Mouse (Mus musculus) mature B cell (primary cell): Measurements from ENCODE around the gene Ptpra.

Experiments used
- in situ Hi-C: fragments of 300-500 bp; cut with MboI; formaldehyde crosslinking; loops from 2 replicates; pipeline ENCODE4 v1.14.3; 2019

Ptpra gene

GRCm38 (mm10) chr2:130449794-130450433 is at the start of gene Ptpra:
Gene Ptpra (plus strand): TSS chr2:130450278.
- in situ Hi-C loops = no loop called here

- in situ Hi-C loops = no loop called here
These were observed 48.2 kb upstream of the Ptpra start for GRCm38 (mm10) chr2:130401891-130402290.

GRCm38 (mm10) chr2:130404939-130405338 is 45.1 kb upstream of the Ptpra start, which contains the start of the genes Gm28372 and 1700020A23Rik:
Gene Gm28372 (plus strand): TSS chr2:130405239.
Gene 1700020A23Rik (plus strand): TSS chr2:130405259.
- in situ Hi-C loops = no loop called here

DNA sequence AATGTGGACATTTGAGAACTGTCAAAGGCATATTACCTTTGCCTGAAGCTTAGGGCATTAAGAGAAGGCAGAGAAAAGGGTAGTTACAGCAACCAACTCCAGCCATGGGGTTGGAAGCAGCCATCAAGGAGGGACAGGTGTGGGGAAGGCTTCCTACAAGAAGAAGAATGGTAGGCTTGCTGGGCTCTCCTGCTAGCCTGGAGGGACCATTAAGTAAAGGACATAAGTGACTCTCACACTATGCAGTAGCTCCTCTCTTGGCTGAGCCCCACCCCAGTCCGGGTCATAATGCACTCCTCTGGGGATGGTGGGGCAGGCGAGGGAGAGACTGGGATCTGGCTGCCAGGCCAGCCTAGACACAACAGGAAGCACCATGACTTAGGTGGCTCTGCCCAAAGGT is 43.9 kb upstream of the Ptpra start, which contains the start of gene Tmem239:
Gene Tmem239, plus strand, starts transcription at position 301 of the 400 bp plus-strand sequence.
- in situ Hi-C loops = no loop called here

GRCm38 (mm10) chr2:130408194-130408593 is 41.9 kb upstream of the Ptpra start:
- in situ Hi-C loops = no loop called here

GRCm38 (mm10) chr2:130411558-130412495 is 38.3 kb upstream of the Ptpra start:
- in situ Hi-C loops = loop anchor here (10.0 kb wide), 1 partner anchor 127 kb away; the partner anchor contains the start of gene Idh3b

- in situ Hi-C loops = loop anchor here (10.0 kb wide), 1 partner anchor 128 kb away; the partner anchor contains the start of gene Idh3b
These were observed 37.3 kb upstream of the Ptpra start for GRCm38 (mm10) chr2:130412775-130413174.

DNA sequence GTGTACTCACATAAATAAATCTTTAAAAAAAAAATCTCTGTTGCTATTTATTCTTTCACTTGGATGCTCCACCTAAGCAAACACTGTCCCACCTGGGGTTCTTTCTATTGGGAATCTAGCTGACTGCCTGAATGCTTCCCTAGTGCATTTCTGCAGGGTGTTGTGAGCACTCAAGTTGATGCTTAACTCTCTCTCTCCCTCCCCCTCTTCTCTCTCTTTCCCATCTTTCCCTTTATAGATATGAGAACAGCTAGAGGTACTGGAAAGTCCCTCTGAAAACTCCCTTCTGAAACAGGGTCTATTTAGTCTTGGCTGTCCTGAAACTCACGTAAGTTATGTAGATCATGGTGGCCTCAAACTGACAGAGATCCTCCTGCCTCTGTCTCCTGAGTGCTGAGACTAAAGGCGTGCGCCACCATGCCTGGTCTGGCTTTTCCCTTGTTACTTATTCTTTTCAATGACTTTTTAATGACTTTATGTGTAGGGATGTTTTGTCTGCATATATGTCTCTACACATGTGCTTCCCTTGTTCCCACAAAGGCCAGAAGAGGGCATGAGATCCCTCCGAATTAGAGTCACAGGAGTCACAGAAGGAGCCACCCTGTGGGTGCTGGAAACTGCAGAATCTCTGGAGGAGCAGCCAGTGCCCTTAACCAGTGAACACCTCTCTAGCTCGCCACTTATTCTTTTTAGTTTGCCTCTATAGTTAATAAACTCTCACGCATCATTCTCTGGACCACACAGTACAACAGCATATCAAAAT is 35.8 kb upstream of the Ptpra start:
- in situ Hi-C loops = loop anchor here (10.0 kb wide), 1 partner anchor 129 kb away; the partner anchor contains the start of gene Idh3b

GRCm38 (mm10) chr2:130421781-130422620 is 28.1 kb upstream of the Ptpra start:
- in situ Hi-C loops = no loop called here

GRCm38 (mm10) chr2:130423397-130424125 is 26.5 kb upstream of the Ptpra start:
- in situ Hi-C loops = no loop called here

- in situ Hi-C loops = no loop called here
These were observed 25.8 kb upstream of the Ptpra start, which contains the start of the genes Vps16 and Pced1a for GRCm38 (mm10) chr2:130424126-130424853. Gene Vps16 (plus strand): TSS chr2:130424339. Gene Pced1a (minus strand): TSS chr2:130424701.

DNA sequence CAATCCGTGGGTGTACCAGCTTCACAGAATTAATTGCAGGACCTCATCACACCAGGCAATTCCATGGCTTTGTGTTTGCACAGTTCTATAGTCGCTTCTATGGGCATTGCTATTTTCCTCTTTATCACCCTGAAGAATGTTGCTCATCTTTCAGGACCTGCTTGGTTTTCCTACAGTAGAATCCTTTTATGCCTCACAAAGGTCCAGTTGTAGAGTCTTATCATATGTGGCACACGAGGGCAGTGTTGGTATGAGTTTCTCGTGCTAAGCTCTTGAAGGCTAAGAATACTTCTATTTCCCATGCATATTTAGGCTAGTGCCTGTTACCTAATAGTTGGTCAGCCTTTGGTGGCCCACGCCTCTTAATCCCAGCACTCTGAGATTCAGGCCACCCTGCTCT is 25.0 kb upstream of the Ptpra start:
- in situ Hi-C loops = no loop called here

- in situ Hi-C loops = no loop called here
These were observed 20.2 kb upstream of the Ptpra start for GRCm38 (mm10) chr2:130429851-130430250.

- in situ Hi-C loops = no loop called here
These were observed 19.6 kb upstream of the Ptpra start for GRCm38 (mm10) chr2:130430484-130430883.

GRCm38 (mm10) chr2:130432157-130432556 is 17.9 kb upstream of the Ptpra start:
- in situ Hi-C loops = no loop called here

DNA sequence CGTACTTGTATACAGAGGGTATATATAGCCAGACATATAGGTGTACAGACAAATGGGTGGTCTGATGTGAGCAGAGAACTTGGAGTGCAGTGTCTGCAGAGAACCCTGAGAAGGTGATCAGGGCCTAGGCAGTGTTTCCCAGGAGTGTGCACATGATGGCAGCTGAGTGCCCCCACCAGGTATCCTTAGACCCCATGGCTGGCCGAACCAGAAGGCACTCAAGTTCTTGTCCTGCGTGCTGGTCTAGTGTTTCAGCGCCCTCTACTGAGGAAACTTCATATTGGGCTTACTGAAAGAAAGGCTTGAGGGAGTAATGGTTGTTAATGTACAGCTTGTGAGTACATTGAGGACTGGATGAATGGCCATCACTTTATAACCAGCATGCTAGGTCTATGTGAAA is 16.9 kb upstream of the Ptpra start:
- in situ Hi-C loops = no loop called here

DNA sequence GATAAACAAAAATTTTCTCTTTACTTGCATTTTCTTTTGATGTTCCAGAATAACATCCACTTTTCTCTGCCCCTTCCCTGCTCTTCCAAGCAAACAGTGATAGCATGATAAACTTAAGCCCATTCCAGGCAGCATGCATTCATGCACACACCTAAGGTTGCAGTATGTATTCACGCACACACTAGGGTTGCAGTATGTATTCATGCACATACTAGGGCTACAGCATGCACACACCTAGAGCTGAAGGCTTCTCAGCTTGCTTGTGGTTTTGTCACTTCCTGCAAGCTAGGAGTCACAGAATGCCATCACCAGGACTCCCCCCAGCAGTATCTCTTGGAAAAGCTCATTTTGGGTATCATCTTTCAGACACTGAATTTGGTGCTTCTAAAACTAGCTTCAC is 13.3 kb upstream of the Ptpra start:
- in situ Hi-C loops = no loop called here

DNA sequence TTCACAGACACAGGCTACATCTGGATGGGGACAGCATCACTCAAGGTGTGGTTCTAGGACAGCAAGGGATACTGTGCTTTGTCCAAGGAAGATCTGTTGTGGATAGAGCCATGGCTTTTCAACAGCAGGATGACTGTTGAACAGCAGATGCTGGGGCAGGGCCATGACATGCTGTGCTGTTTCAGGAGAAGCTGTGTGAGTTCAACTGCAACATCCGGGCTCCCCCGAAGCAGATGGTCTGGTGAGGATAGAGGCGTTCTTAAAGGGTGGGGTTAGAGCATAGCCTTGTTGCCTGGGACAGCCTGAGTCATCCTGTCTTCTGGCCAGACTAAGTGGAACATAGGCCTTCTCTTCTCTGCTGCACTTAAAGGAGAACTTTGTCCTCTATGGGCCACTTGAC is 11.2 kb upstream of the Ptpra start:
- in situ Hi-C loops = no loop called here

DNA sequence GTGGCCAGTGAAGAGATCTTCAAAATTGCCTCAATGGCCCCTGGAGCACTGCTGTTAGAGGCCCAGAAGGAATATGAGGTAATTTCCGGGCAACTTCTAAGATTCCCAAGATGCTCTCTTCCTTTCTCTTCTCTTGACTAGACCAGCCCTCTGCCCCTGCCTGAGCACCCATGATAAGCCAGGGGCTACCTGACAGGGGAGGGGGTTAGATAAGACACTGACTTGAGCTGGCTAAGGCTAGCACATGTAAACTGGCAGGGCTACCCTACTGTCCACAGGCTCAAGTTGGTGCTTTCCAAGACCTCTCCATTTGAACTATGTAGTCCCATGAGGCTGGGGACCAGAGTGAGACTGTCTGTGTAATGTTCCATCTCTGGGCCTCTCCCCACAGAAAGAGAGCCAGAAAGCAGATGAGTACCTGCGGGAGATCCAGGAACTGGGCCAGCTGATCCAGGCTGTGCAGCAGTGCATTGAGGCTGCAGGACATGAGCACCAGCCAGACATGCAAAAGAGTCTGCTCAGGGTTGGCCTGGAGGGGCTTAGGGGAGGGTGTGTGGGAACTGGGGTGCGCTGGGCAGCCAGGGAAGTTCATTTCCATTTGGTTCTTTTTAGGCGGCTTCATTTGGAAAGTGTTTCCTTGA is 10.1 kb upstream of the Ptpra start:
- in situ Hi-C loops = no loop called here
